Mouse (Mus musculus) left cerebral cortex, postnatal 14 days (tissue): ENCODE results near the gene Usp53. TPM values are rescaled to one million over a fixed set of nuclear protein-coding genes. Genes with fewer than 3 reads are reported as not detected.
A peak's percentile ranks its signal among the peaks of the same experiment; 100 is the strongest.
"Not testable (repeated sequence)": the region's sequence is repeated elsewhere in the genome, so short reads cannot be mapped to it uniquely, and the experiment has no call there.

Experiments used
- DNase-seq, 2 experiments: peaks; one replicate each; pipeline ENCODE4 v3.0.0; 2021 to 2022; ENCODE audit warnings: low spot score in 2 of 2, mixed read lengths in 1 of 2
- intact Hi-C: fragments of 180-260 bp; cut with DNase I; formaldehyde crosslinking; loops from one replicate; pipeline ENCODE4 v1.15.1; 2025
- total RNA-seq, 2 experiments: library from RNA; stranded (reverse); gene quantifications; 2 replicates each; pipeline ENCODE4 v1.2.3; 2021

Gene Usp53
- total RNA-seq, 2 experiments from 2014 or later: 18.4 to 21.8 TPM

- DNase-seq: no peak
- intact Hi-C loops: no loop called here
Measured at GRCm38 (mm10) chr3:122972126-122972822, 12.0 kb downstream of the Usp53 start.

GRCm38 (mm10) chr3:122968391-122968790, 15.9 kb downstream of the Usp53 start:
- DNase-seq: no peak
- intact Hi-C loops: no loop called here

DNA sequence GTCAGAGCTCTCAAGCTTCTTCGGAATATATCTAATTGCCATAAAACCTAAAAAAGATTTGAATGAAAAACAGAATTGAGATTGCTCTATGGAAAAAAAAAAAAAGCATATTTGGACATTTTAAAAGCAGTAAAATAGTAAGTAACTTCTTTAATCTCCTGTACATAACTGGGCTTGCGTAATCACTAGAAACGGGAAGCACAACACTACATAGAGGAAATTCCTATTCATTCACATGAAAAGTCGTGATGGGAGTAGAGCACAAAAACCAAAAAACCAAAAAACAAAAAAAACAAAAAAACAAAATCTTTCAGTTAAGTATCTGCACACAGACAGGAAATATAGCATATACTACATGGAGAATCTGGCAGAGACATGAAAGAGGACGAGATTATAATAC, 20.0 kb downstream of the Usp53 start:
- intact Hi-C loops: no loop called here
- DNase-seq: no peak

DNA sequence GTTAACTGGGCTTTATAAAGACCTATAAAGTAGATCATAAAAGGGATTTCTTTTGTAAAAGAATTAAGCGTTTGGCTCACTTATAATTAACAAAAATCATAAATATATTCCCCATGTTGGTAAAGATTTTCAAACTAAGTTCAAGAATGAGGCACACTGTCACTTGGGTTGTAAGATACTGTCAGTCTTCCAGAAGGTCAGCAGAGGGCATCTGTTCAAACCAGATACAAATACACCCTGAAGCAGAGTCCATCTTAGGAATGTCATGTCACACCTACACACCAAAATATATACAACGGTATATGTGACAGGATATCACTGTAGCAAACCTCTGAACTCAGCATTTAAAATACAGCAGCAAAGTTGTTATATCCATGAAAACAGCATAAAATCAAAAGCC, 34.2 kb downstream of the Usp53 start:
- intact Hi-C loops: no loop called here
- no peak for DNase-seq

GRCm38 (mm10) chr3:122943387-122943890, 40.9 kb downstream of the Usp53 start:
- no peak for DNase-seq
- intact Hi-C loops: loop anchor here (5.0 kb wide), 1 partner anchor 39 kb away; the partner anchor contains the start of gene Usp53

DNA sequence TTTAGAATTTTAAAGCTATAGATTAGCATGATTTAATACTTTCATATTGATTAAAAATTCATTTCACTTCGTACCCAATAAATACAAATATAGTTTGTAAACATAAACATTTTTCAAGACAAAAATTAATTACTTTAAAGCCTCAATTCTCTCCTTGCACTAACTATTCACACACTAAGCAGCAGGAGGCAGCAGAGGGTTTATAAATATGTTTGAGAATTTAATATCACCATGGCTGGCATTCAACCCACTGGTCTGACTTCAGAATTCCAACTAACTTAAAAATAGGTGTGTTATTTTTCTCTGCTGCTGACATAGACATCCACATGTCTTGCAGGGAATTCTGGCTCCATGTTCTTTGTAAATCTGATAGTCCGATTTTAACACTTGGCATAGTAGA, 45.1 kb downstream of the Usp53 start:
- intact Hi-C loops: loop anchor here (2.0 to 5.0 kb wide), 2 partner anchors 163 to 220 kb away; no protein-coding TSS in a partner anchor
- peak; percentile 58 to 63 for DNase-seq

DNA sequence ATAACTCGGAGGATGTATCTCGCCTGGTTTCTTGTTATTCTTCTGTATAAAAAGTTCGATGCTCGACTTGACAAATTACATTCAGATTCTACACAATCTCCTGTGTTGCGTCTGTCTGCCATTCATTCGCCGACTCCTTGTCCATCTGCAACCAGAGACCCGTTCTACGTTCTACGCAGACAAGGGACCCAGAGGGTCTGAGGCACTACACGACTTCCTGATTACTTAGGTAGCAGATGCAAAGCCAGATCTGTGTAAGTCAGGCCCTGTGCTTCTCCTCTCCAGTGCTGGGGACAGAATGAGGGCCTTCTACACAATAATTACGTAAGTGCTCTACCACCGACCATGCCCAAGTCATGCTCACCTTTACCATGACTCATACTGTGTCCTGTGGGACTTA, 47.1 kb downstream of the Usp53 start:
- DNase-seq: not testable (repeated sequence)
- intact Hi-C loops: loop anchor here (5.0 kb wide), 1 partner anchor 165 kb away; no protein-coding TSS in a partner anchor

DNA sequence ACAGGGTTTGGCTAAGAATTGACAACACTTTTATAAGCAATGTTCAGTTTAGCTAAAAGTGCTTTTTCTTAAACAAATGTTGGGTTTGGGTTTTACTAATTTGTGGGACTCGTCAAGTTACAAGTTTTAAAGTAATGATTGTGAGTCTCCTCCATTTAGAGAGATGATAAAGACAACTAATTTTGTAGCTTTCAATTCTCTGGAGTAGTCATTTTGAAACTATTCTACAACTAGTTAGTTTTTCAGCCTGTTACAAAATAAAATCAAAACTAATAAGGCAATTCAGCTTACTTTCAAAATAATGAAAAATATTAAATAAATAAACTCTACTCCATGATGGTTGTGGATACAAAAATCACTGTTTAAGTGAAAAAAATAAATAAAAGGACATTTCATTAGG, 51.8 kb downstream of the Usp53 start:
- intact Hi-C loops: no loop called here

DNA sequence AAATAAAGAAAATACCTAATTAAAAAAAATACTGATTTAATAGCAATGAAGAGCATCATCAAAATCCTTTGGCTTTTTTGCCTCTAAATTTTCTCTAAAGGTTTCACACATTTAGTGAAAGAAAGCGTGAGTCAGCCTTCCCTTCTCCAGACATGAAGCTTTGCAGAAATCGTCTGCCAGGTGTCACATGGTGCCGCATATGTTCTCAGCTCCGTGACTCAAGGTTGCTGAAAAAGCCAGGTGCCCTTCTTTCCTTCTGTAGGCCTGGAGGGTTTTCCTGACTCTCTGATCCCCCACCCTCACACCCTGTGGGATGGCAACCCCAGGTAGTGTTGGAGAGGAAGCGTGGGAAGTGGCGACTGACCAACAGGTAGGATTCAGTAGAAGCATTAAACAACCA, 54.6 kb downstream of the Usp53 start:
- intact Hi-C loops: no loop called here
- DNase-seq: peak; percentile 34 to 35

More for the DNA sequence above, 51.8 kb downstream of the Usp53 start:
- no peak for DNase-seq

DNA sequence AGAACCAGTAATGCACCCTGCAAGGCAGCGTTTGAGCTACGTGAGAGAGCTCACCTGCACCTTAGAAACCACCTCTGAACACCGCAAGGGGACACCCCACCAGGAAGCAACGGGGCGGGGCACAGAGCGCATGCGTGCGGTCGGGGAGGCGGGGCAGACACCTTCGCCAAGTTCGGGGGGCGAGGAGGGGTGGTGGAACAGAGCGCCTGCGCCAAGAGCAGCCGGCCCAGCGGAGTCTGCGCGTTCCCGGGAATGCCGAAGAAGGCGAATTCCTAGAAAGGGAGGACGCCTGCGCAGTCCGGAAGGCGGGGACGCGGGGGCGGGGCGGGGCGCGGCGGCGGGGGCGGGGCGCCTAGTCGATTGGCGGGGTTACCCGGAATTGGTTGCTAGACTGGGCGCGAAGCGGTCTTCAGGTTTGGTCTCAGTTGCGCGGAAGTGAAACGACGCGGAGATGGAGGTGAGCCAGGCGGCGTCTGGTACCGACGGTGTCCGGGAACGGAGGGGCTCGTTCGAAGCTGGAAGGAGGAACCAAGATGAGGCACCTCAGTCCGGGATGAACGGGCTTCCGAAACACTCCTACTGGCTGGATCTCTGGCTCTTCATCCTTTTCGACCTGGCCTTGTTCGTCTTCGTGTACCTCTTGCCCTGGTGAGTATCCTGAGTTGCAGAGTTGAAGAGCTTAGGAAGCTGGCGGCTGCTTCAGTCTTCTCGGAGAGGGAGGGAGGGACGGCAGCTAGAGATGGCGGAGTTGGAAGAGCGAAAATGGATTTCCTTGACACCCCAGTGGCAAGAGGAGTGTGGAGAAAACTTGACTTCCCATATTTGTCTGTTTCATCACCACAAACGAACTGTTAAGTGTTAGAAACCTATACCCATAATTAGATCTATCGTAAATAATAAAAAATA, 60.0 kb downstream of the Usp53 start, which contains the start of gene 1810037I17Rik:
Gene 1810037I17Rik (plus strand): TSS at position 195 of the 906 bp plus-strand sequence.
- intact Hi-C loops: no loop called here
- DNase-seq: peak; percentile 96

- DNase-seq: no peak
- intact Hi-C loops: no loop called here
Measured at GRCm38 (mm10) chr3:122923147-122923546, 61.2 kb downstream of the Usp53 start.

GRCm38 (mm10) chr3:122921676-122922527, 62.4 kb downstream of the Usp53 start:
- DNase-seq: no peak
- intact Hi-C loops: no loop called here

DNA sequence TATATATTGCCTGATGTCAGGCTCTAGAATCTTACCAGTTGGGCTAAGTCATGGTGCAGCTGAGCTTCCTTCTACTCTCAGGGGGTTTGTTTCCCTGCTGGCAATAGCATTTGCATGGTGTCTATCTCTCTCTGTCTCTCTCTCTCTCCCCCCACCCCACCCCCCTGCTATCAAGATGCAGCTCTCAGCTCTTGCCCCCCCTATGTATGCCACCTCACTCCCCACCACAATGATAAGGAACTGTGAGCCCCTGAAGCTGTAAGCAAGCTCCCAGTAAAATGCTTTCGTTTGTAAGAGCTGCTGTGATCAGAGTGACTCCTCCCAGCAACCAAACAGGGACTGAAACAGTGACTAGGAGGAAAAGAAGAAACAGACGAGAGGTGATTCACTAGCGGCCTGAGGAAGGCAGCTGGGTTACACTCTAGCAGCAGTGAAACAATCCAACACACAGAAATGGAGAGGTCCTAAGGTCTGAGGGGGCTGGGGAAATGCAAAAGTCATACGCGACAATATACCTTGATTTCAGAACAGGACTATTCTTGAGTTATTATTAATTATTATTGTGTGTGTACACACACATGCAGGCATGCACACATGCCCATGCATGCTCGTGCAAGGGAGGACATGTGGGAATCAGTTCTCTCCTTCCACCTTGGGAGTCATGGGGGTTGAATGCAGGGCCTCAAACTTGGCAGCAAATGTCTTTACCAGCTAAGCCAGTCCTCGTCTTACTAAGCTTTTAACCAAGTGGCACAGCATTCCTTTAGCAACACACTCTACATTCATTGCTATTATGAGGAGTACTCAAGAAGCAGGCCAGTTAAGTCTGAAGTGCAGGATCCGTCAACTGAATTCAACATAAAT, 63.5 kb downstream of the Usp53 start:
- intact Hi-C loops: no loop called here

GRCm38 (mm10) chr3:122919260-122919659, 65.0 kb downstream of the Usp53 start, which contains the start of gene Gm10959:
Gene Gm10959 (minus strand): TSS chr3:122919360.
- intact Hi-C loops: no loop called here
- no peak for DNase-seq

More for the DNA sequence above, 63.5 kb downstream of the Usp53 start:
- no peak for DNase-seq

GRCm38 (mm10) chr3:122918672-122919071, 65.6 kb downstream of the Usp53 start:
- intact Hi-C loops: no loop called here
- no peak for DNase-seq

GRCm38 (mm10) chr3:122916191-122916680, 68.1 kb downstream of the Usp53 start:
- DNase-seq: no peak
- intact Hi-C loops: no loop called here

- intact Hi-C loops: no loop called here
- no peak for DNase-seq
Measured at GRCm38 (mm10) chr3:122915493-122915892, 68.8 kb downstream of the Usp53 start.

DNA sequence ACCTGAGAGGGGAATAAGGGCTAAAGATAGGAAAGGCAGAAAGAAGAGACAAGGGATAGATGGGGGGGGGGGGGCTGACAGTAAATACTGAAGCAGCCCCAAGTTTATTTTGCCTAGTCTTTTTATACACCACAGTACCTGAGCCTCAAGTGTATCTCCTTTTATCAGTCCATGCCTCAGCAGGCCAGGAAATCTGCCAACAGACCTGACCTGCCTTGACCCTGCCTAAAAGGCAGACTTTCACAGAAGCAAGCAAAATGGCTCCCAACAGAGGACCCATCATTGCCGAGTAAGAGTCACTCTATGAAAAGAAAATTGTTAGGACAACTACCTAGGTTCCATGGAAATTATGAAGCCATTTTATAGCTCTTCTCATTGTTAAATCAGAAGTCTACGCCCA, 76.5 kb downstream of the Usp53 start:
- no peak for DNase-seq
- intact Hi-C loops: loop anchor here (10.0 kb wide), 1 partner anchor 123 kb away; no protein-coding TSS in a partner anchor
